Mouse (Mus musculus) erythroblast, embryonic 14.5 days (primary cell): ENCODE results near the gene Kif28.

Source experiments
- GATA1 ChIP-seq: IDR thresholded peaks from 2 replicates; pipeline ENCODE4 v1.6.1; 2012; ENCODE audit warnings: low read length, inconsistent platforms, mixed read lengths
- TAL1 ChIP-seq: IDR thresholded peaks from 3 replicates; pipeline ENCODE4 v1.6.1; 2012; ENCODE audit warnings: low read length, inconsistent platforms, mixed read lengths

DNA sequence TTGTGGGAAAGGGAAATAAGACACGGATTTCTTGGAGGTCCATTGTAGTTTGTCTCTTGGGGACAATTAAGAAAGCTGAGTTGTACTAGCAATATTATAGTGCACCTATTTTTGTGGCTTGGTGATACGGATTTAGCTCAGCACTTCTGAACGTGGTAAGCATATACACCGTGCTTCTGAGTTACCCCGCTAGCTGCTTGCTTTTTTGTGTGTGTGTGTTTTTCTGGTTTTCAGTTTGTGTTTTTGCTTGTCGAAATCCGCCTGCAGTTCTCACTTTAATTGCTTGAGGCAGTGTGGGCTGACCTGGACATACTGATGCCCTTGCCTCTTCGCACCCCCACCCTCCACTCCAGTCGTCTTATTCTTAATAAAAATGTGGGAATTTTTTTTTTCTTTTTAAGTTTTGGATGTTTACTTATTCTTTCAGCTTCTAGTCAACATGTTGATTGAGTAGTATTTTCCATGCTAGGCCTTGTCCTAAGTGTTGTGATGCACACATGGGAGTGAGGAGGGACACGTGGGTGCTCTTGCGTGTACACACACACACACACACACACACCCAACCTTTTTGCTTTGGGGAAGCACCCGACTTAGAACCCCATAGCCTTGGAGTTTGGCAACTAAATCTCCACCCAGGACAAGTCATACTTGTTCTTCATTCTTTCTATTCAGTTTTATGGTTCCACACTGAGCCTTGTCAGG, 76.1 kb downstream of the Kif28 start:
- TF ChIP-seq GATA1 (no peak), TAL1 (no peak)
